Mouse (Mus musculus): ENCODE measurements around the gene Hdhd5. TPM values are rescaled to one million over a fixed set of nuclear protein-coding genes. Genes with fewer than 3 reads are reported as not detected.

Gene Hdhd5
- polyA plus RNA-seq, 1 experiment from 2014 or later: 12.4 TPM

DNA sequence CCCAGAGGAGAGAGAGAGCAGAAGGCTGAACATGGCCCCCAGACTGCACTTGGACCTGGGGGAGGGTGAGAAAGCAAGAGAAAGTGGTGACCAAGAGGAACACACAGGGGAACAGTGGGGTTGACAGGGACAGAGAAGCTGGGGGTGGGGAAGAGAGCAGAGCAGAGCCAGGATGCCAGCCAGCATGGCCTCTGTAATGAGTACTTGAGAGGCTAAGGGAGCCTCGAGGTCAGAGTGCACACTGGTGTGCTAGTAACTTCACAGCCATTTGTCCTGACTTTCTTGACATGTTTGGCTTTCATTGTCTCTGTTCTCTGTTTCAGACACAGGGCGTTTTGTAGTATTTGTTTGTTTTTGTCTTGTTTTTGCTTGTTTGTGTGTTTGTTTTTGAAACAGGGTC lies 10.3 kb upstream of the Hdhd5 start:
- no peaks in the 10 kb centered on the region for H3K36me3 ChIP-seq (ENCODE audit: control insufficient read depth, insufficient read depth, low read length)
- WGBS: 67% methylated on average over 2 of the region's 2 CpGs
- no peak overlapping the region for H3K9ac ChIP-seq (ENCODE audit: low read length)
- DNase-seq (ENCODE audit: low spot score, missing footprints) (no peak), ATAC-seq (ENCODE audit: low FRiP score) (no peak)
- H3K9me3 ChIP-seq (ENCODE audit: control insufficient read depth, low read length): no peaks in the 10 kb centered on the region
- H3K27ac ChIP-seq (ENCODE audit: low read depth, low read length): no peak overlapping the region
- no peak overlapping the region for H3K4me2 ChIP-seq
- H3K27me3 ChIP-seq (ENCODE audit: control insufficient read depth, insufficient read depth, low read length): no peaks in the 10 kb centered on the region
- no peak overlapping the region for H3K4me3 ChIP-seq (ENCODE audit: low read depth, low read length)
- H3K4me1 ChIP-seq (ENCODE audit: control insufficient read depth, insufficient read depth, low read length): peaks cover 5% of the 10 kb centered on the region

DNA sequence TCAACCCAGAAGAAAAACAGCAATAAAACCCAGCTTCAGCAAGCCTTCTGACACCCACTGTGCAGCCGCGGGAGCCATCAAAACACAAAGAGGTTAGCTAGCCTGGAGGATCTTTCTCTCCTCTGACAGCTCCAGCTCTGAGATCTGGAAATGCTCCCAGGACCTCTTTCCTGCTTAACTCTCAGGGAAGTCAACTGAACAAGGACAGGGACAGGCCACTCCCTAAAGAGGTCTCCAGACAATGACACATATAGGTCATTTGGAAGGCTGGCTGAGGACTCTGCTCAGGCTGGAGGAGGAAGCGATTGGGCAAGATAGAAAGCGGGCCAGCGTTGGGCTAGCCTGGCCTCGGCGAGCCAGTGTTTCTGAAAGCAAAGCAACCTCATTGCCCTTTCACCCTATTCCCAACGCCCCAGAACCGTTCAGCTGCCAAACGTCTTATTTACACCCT lies 8.7 kb upstream of the Hdhd5 start:
- Histone ChIP-seq H3K4me1 (ENCODE audit: control insufficient read depth, insufficient read depth, low read length) (peaks cover 5% of the 10 kb centered on the region), H3K9me3 (ENCODE audit: control insufficient read depth, low read length) (no peaks in the 10 kb centered on the region), H3K27me3 (ENCODE audit: control insufficient read depth, insufficient read depth, low read length) (no peaks in the 10 kb centered on the region), H3K36me3 (ENCODE audit: control insufficient read depth, insufficient read depth, low read length) (no peaks in the 10 kb centered on the region), H3K27ac (ENCODE audit: low read depth, low read length) (peak overlapping the region; percentile 47; the same call in 1 of the 2 replicates), H3K9ac (ENCODE audit: low read length) (peak overlapping the region; percentile 65), H3K4me2 (peak overlapping the region; percentile 45; the same call in 1 of the 2 replicates), H3K4me3 (ENCODE audit: low read depth, low read length) (no peak overlapping the region)
- 48% methylated on average over 10 of the region's 10 CpGs for WGBS
- peak; percentile 20; the same call in 1 of the 2 replicates for ATAC-seq (ENCODE audit: low FRiP score)
- peak; percentile 91 for DNase-seq (ENCODE audit: low spot score, missing footprints)

DNA sequence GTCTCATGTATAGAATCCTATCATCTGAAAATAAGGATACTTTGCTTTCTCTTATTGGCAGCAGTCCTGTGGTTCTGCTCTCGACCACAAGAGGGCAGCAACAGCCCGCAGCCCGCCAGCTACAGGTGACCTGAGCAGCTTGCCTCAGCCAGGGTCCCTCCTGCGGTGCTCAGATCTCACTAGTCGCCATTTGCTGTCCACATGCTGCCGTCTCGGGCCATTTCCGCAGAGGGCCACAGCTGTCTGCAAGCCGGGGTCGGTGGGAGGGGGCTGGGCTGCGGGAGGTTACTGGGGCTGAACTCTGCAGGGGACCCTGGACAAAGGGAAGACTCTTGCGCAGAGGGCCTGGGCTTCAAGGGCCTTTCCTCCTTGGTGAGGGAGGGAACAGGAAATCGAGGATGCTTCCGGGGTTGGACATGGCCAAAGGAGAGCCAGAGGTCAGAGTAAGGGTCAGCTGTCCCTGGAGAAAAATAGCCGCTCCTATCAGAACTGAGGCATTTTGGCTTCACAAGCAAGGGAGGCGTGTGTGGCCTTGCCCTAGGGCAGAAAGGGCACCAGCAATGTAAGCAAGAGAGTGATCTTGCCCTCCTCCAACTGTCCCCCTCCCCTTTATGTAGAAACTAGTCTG lies 8.1 kb upstream of the Hdhd5 start:
- H3K4me3 ChIP-seq (ENCODE audit: low read depth, low read length): peak overlapping the region; percentile 14; the same call in 1 of the 2 replicates
- no peaks in the 10 kb centered on the region for H3K27me3 ChIP-seq (ENCODE audit: control insufficient read depth, insufficient read depth, low read length)
- 1% methylated on average over 16 of the region's 16 CpGs for WGBS

DNA sequence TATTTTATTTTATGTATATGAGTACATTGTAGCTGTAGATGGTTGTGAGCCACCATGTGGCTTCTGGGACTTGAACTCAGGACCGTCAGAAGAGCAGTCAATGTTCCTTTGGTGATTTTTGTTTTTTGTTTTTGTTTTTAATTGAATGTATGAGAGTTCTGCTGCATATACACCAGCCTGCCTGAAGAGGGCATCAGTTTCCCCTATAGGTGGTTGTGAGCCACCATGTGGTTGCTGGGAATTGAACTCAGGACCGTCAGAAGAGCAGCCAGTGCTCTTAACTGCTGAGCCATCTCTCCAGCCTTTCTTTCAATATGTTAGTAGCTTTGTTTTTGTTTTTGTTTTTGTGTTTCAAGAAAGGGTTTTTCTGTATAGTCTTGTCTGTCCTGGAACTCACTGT lies 5.2 kb upstream of the Hdhd5 start:
- WGBS: 85% methylated on average over 2 of the region's 2 CpGs
- Histone ChIP-seq H3K27ac (ENCODE audit: low read depth, low read length) (no peak overlapping the region), H3K36me3 (ENCODE audit: control insufficient read depth, insufficient read depth, low read length) (no peaks in the 10 kb centered on the region), H3K4me2 (no peak overlapping the region), H3K9ac (ENCODE audit: low read length) (no peak overlapping the region), H3K4me3 (ENCODE audit: low read depth, low read length) (no peak overlapping the region), H3K27me3 (ENCODE audit: control insufficient read depth, insufficient read depth, low read length) (no peaks in the 10 kb centered on the region), H3K9me3 (ENCODE audit: control insufficient read depth, low read length) (no peaks in the 10 kb centered on the region), H3K4me1 (ENCODE audit: control insufficient read depth, insufficient read depth, low read length) (peaks cover 8% of the 10 kb centered on the region)
- no peak for ATAC-seq (ENCODE audit: low FRiP score)
- DNase-seq (ENCODE audit: low spot score, missing footprints): no peak

More for the DNA sequence above, 8.1 kb upstream of the Hdhd5 start:
- Histone ChIP-seq H3K36me3 (ENCODE audit: control insufficient read depth, insufficient read depth, low read length) (no peaks in the 10 kb centered on the region), H3K9ac (ENCODE audit: low read length) (peak overlapping the region; percentile 65), H3K9me3 (ENCODE audit: control insufficient read depth, low read length) (no peaks in the 10 kb centered on the region), H3K4me2 (peak overlapping the region; percentile 45), H3K27ac (ENCODE audit: low read depth, low read length) (peak overlapping the region; percentile 47; the same call in 1 of the 2 replicates), H3K4me1 (ENCODE audit: control insufficient read depth, insufficient read depth, low read length) (peaks cover 5% of the 10 kb centered on the region)
- ATAC-seq (ENCODE audit: low FRiP score) (peak; percentile 96), DNase-seq (ENCODE audit: low spot score, missing footprints) (peak; percentile 98)

DNA sequence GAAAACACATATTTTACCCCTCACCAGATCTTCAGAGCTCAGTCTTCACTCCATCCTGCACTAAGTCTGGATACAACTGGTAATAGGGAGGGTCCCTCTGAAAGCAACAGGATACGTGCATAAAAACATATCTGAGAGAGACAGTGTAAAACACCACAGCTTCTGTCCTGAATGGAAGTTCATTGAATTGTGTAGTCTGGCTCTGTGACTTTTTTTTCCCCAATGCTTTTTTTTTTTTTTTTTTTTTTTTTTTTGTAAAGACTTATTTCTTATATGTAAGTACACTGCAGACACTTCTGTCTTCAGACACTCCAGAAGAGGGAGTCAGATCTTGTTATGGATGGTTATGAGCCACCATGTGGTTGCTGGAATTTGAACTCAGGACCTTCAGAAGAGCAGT lies 1.5 kb upstream of the Hdhd5 start:
- Histone ChIP-seq H3K4me1 (ENCODE audit: control insufficient read depth, insufficient read depth, low read length) (peaks cover 9% of the 10 kb centered on the region), H3K27me3 (ENCODE audit: control insufficient read depth, insufficient read depth, low read length) (no peaks in the 10 kb centered on the region), H3K36me3 (ENCODE audit: control insufficient read depth, insufficient read depth, low read length) (no peaks in the 10 kb centered on the region), H3K4me3 (ENCODE audit: low read depth, low read length) (no peak overlapping the region), H3K9ac (ENCODE audit: low read length) (no peak overlapping the region), H3K27ac (ENCODE audit: low read depth, low read length) (no peak overlapping the region), H3K4me2 (no peak overlapping the region), H3K9me3 (ENCODE audit: control insufficient read depth, low read length) (no peaks in the 10 kb centered on the region)
- WGBS: 80% methylated on average over 1 of the region's 1 CpGs
- DNase-seq (ENCODE audit: low spot score, missing footprints): peak; percentile 79
- no peak for ATAC-seq (ENCODE audit: low FRiP score)

DNA sequence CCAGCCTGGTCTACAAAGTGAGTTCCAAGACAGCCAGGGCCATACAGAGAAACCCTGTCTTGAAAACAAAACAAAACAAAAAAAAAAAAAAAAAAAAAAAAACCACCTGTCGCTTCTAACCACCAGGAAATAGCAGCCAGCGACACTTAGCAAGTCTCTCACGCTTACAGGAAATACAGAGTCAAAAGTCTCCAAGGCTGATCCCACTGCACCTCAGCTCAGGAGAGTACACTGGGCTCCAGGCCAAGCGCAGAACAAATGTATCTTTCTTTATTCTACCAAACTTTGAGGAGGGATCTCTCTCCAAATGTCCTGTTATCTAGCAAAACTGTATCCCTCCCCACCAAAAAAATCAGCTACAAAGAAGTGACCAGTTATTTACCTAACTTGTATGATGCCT lies 2.0 kb downstream of the Hdhd5 start:
- Histone ChIP-seq H3K27ac (ENCODE audit: low read depth, low read length) (no peak overlapping the region), H3K9me3 (ENCODE audit: control insufficient read depth, low read length) (no peaks in the 10 kb centered on the region), H3K36me3 (ENCODE audit: control insufficient read depth, insufficient read depth, low read length) (no peaks in the 10 kb centered on the region), H3K4me2 (no peak overlapping the region), H3K4me1 (ENCODE audit: control insufficient read depth, insufficient read depth, low read length) (peaks cover 9% of the 10 kb centered on the region), H3K4me3 (ENCODE audit: low read depth, low read length) (no peak overlapping the region), H3K27me3 (ENCODE audit: control insufficient read depth, insufficient read depth, low read length) (no peaks in the 10 kb centered on the region), H3K9ac (ENCODE audit: low read length) (no peak overlapping the region)
- WGBS: 90% methylated on average over 4 of the region's 4 CpGs
- no peak for ATAC-seq (ENCODE audit: low FRiP score)
- DNase-seq (ENCODE audit: low spot score, missing footprints): peak; percentile 61

DNA sequence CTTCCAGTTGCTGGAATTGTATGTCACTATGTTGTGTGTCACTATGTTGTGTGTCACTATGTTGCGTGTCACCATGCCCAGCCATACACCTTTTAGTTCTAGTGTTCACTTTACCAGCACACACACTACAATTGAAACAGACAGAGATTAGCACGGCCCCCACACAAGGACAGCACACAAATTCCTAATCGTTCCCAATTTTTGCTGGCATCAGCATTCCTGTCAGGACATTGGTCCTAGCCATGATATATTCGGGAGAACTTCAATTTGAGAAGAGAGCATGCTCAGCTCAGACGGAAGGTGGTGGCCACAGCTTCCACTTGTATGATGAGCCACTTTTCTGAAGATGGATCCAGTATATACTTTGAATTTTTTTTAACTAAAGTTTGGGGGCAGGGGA lies 6.3 kb downstream of the Hdhd5 start:
- H3K36me3 ChIP-seq (ENCODE audit: control insufficient read depth, insufficient read depth, low read length): no peaks in the 10 kb centered on the region
- DNase-seq (ENCODE audit: low spot score, missing footprints) (peak; percentile 68), ATAC-seq (ENCODE audit: low FRiP score) (no peak)
- 0 out of 2 replicates have a peak, but pooled peaks cover 2% of the 10 kb centered on the region for H3K4me1 ChIP-seq (ENCODE audit: control insufficient read depth, insufficient read depth, low read length)
- H3K9me3 ChIP-seq (ENCODE audit: control insufficient read depth, low read length): no peaks in the 10 kb centered on the region
- H3K4me3 ChIP-seq (ENCODE audit: low read depth, low read length): no peak overlapping the region
- WGBS: 89% methylated on average over 5 of the region's 5 CpGs
- H3K27me3 ChIP-seq (ENCODE audit: control insufficient read depth, insufficient read depth, low read length): no peaks in the 10 kb centered on the region
- no peak overlapping the region for H3K9ac ChIP-seq (ENCODE audit: low read length)
- no peak overlapping the region for H3K27ac ChIP-seq (ENCODE audit: low read depth, low read length)
- no peak overlapping the region for H3K4me2 ChIP-seq

DNA sequence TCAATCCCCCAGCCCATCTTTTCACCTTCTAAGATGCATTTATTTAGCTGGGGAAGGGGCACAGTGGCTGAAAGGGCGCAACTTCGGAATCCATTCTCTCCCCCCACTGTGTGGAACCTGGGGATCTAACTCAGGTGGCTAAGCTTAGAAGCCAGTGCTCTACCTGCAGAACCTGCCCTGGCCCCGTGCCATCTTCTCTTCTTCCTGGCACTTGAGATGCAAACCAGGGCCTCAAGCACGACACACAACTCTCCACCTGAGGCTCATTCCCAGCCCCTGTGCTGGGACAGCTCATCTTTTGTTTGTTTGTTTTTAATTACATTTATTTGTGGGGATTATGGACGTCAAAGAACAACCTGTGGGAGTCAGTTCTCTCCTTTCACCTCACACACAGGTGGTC lies 11.5 kb downstream of the Hdhd5 start:
- Histone ChIP-seq H3K4me3 (ENCODE audit: low read depth, low read length) (no peak overlapping the region), H3K36me3 (ENCODE audit: control insufficient read depth, insufficient read depth, low read length) (no peaks in the 10 kb centered on the region; the same call in 1 of the 2 replicates), H3K9ac (ENCODE audit: low read length) (no peak overlapping the region), H3K9me3 (ENCODE audit: control insufficient read depth, low read length) (no peaks in the 10 kb centered on the region), H3K27ac (ENCODE audit: low read depth, low read length) (no peak overlapping the region), H3K4me2 (no peak overlapping the region), H3K4me1 (ENCODE audit: control insufficient read depth, insufficient read depth, low read length) (no peaks in the 10 kb centered on the region), H3K27me3 (ENCODE audit: control insufficient read depth, insufficient read depth, low read length) (no peaks in the 10 kb centered on the region)
- DNase-seq (ENCODE audit: low spot score, missing footprints) (peak; percentile 37), ATAC-seq (ENCODE audit: low FRiP score) (no peak)
- WGBS: 85% methylated on average over 5 of the region's 5 CpGs

DNA sequence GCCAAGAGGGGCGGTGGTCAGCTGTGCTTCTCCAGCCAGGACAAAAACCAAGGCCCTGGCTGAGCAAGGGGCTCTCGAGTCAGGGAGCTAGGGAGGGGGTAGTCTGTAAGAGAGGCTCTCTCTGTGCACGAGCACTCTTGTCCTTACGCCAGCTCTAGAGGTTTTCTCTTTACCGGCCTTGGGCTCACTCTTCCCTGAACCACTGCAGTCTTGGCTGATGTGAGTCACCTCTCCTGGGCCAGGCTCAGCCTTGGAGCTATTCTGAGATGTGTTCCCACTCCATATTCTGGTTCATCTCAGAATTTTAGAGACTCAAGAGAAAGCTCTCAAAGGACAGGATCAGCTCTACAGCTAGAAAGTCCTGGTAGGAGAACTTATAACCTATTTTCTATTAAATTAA lies 13.8 kb downstream of the Hdhd5 start:
- H3K4me2 ChIP-seq: no peak overlapping the region
- no peak for ATAC-seq (ENCODE audit: low FRiP score)
- no peak overlapping the region for H3K27ac ChIP-seq (ENCODE audit: low read depth, low read length)
- no peaks in the 10 kb centered on the region for H3K27me3 ChIP-seq (ENCODE audit: control insufficient read depth, insufficient read depth, low read length)
- H3K9me3 ChIP-seq (ENCODE audit: control insufficient read depth, low read length): no peaks in the 10 kb centered on the region
- no peaks in the 10 kb centered on the region; the same call in 1 of the 2 replicates for H3K36me3 ChIP-seq (ENCODE audit: control insufficient read depth, insufficient read depth, low read length)
- no peak overlapping the region for H3K9ac ChIP-seq (ENCODE audit: low read length)
- no peaks in the 10 kb centered on the region for H3K4me1 ChIP-seq (ENCODE audit: control insufficient read depth, insufficient read depth, low read length)
- H3K4me3 ChIP-seq (ENCODE audit: low read depth, low read length): no peak overlapping the region
- 88% methylated on average over 5 of the region's 5 CpGs for WGBS
- DNase-seq (ENCODE audit: low spot score, missing footprints): peak; percentile 12

Data from midbrain, embryonic 11.5 days (tissue).